Mouse (Mus musculus): ENCODE data around the gene 1700024P04Rik.
"Not testable (repeated sequence)": the region's sequence is repeated elsewhere in the genome, so short reads cannot be mapped to it uniquely, and the experiment has no call there.

Gene 1700024P04Rik

GRCm38 (mm10) chr13:98984465-98984864 lies at the start of gene 1700024P04Rik:
1700024P04Rik (minus strand) TSS chr13:98984565.
- DNase-seq (ENCODE audit: low spot score in 2 of 2), result no peak

GRCm38 (mm10) chr13:99031223-99032216 lies 47.2 kb upstream of the 1700024P04Rik start:
- no peak for DNase-seq (ENCODE audit: low spot score in 2 of 2)

- DNase-seq (ENCODE audit: low spot score in 2 of 2), result no peak
Observed at GRCm38 (mm10) chr13:99030579-99031200, 46.3 kb upstream of the 1700024P04Rik start.

- DNase-seq (ENCODE audit: low spot score in 2 of 2), result no peak
Observed at GRCm38 (mm10) chr13:99025268-99025667, 40.9 kb upstream of the 1700024P04Rik start.

- no peak for DNase-seq (ENCODE audit: low spot score in 2 of 2)
Observed at GRCm38 (mm10) chr13:99022036-99022435, 37.7 kb upstream of the 1700024P04Rik start.

GRCm38 (mm10) chr13:99021181-99021580 lies 36.8 kb upstream of the 1700024P04Rik start:
- peak in 1 of 2 experiments; percentile 38 for DNase-seq (ENCODE audit: low spot score in 2 of 2)

GRCm38 (mm10) chr13:99019831-99020669 lies 35.7 kb upstream of the 1700024P04Rik start:
- no peak for DNase-seq (ENCODE audit: low spot score in 2 of 2)

GRCm38 (mm10) chr13:99018526-99019201 lies 34.3 kb upstream of the 1700024P04Rik start:
- no peak for DNase-seq (ENCODE audit: low spot score in 2 of 2)

- DNase-seq (ENCODE audit: low spot score in 2 of 2), result no peak
Observed at GRCm38 (mm10) chr13:99016696-99017095, 32.3 kb upstream of the 1700024P04Rik start.

GRCm38 (mm10) chr13:99012891-99013290 lies 28.5 kb upstream of the 1700024P04Rik start:
- no peak for DNase-seq (ENCODE audit: low spot score in 2 of 2)

- no peak for DNase-seq (ENCODE audit: low spot score in 2 of 2)
Observed at GRCm38 (mm10) chr13:99008013-99008412, 23.6 kb upstream of the 1700024P04Rik start.

GRCm38 (mm10) chr13:99006389-99007099 lies 22.2 kb upstream of the 1700024P04Rik start:
- no peak for DNase-seq (ENCODE audit: low spot score in 2 of 2)

GRCm38 (mm10) chr13:99001652-99002051 lies 17.3 kb upstream of the 1700024P04Rik start:
- not testable (repeated sequence) for DNase-seq (ENCODE audit: low spot score in 2 of 2)

- no peak for DNase-seq (ENCODE audit: low spot score in 2 of 2)
Observed at GRCm38 (mm10) chr13:98997025-98997424, 12.7 kb upstream of the 1700024P04Rik start.

- DNase-seq (ENCODE audit: low spot score in 2 of 2), result no peak
Observed at GRCm38 (mm10) chr13:98977070-98977785, 7.1 kb downstream of the 1700024P04Rik start.

- DNase-seq (ENCODE audit: low spot score in 2 of 2), result not testable (repeated sequence)
Observed at GRCm38 (mm10) chr13:98976022-98976421, 8.3 kb downstream of the 1700024P04Rik start.

GRCm38 (mm10) chr13:98972090-98972489 lies 12.3 kb downstream of the 1700024P04Rik start:
- DNase-seq (ENCODE audit: low spot score in 2 of 2), result no peak

GRCm38 (mm10) chr13:98971641-98972040 lies 12.7 kb downstream of the 1700024P04Rik start:
- DNase-seq (ENCODE audit: low spot score in 2 of 2), result no peak

GRCm38 (mm10) chr13:98968517-98968916 lies 15.8 kb downstream of the 1700024P04Rik start:
- no peak for DNase-seq (ENCODE audit: low spot score in 2 of 2)

- DNase-seq (ENCODE audit: low spot score in 2 of 2), result no peak
Observed at GRCm38 (mm10) chr13:98967942-98968341, 16.4 kb downstream of the 1700024P04Rik start.
